Mouse (Mus musculus) limb, embryonic 14.5 days (tissue): ENCODE measurements around the gene Cdk17. TPM values are rescaled to one million over a fixed set of nuclear protein-coding genes. Genes with fewer than 3 reads are reported as not detected.

Source experiments
- ATAC-seq: fragments of 200-750 bp; cut with Nextera tagmentation; 2 replicates; pipeline ENCODE4 v1.8.0; 2017; ENCODE audit warnings: low read depth, moderate number of reproducible peaks, moderate TSS enrichment; ENCODE audit not compliant: low FRiP score
- DNase-seq: peaks from one replicate; pipeline ENCODE4 v3.0.0-alpha.2; 2015; ENCODE audit warnings: low spot score
- H3K27ac ChIP-seq: fragments of 300-500 bp; sonication (generic); replicated peaks from 2 replicates; pipeline ENCODE4 v1.5.1; 2014; ENCODE audit warnings: low read depth, mild to moderate bottlenecking, low read length, moderate library complexity, mixed read lengths
- H3K27me3 ChIP-seq: fragments of 300-500 bp; sonication (generic); 2 replicates; pipeline ENCODE4 v1.6.1; 2014; ENCODE audit warnings: low read length, mixed read lengths; ENCODE audit not compliant: control insufficient read depth, insufficient read depth
- H3K36me3 ChIP-seq: fragments of 300-500 bp; sonication (generic); 2 replicates; pipeline ENCODE4 v1.6.1; 2014; ENCODE audit warnings: mild to moderate bottlenecking, low read length, moderate library complexity, mixed read lengths; ENCODE audit not compliant: control insufficient read depth, insufficient read depth
- H3K4me1 ChIP-seq: fragments of 300-500 bp; sonication (generic); 2 replicates; pipeline ENCODE4 v1.6.1; 2014; ENCODE audit warnings: antibody characterized with exemption, low read length, mixed read lengths; ENCODE audit not compliant: control insufficient read depth, insufficient read depth
- H3K4me2 ChIP-seq: fragments of 300-500 bp; sonication (generic); replicated peaks from 2 replicates; pipeline ENCODE4 v1.6.1; 2014; ENCODE audit warnings: low read depth, mild to moderate bottlenecking, low read length, moderate library complexity; ENCODE audit not compliant: severe bottlenecking
- H3K4me3 ChIP-seq: fragments of 300-500 bp; sonication (generic); replicated peaks from 2 replicates; pipeline ENCODE4 v1.5.1; 2014; ENCODE audit warnings: low read length
- H3K9ac ChIP-seq: fragments of 300-500 bp; sonication (generic); 2 replicates; pipeline ENCODE4 v1.6.1; 2014; ENCODE audit warnings: mild to moderate bottlenecking, low read depth, low read length, moderate library complexity; ENCODE audit not compliant: severe bottlenecking
- H3K9me3 ChIP-seq: fragments of 300-500 bp; sonication (generic); 2 replicates; pipeline ENCODE4 v1.6.1; 2016; ENCODE audit warnings: low read length; ENCODE audit not compliant: control insufficient read depth
- POLR2A ChIP-seq: fragments of 200-500 bp; IDR thresholded peaks from 2 replicates; pipeline ENCODE4 v1.8.0; 2012; ENCODE audit warnings: inconsistent platforms, mild to moderate bottlenecking, moderate library complexity, borderline replicate concordance; ENCODE audit not compliant: insufficient read depth, insufficient read length; ENCODE audit errors: extremely low read depth
- WGBS: fragments of 180-500 bp; shearing (Covaris S2); extraction: QIAGEN DNeasy Blood & Tissue Kit; methylation state at CpG from one replicate; pipeline ENCODE4 v1.1.7; 2014; 5-methylcytosine and 5-hydroxymethylcytosine counted together
- polyA plus RNA-seq, 2 experiments: library from polyadenylated mRNA; depleted of rRNA in 1 of 2; stranded (reverse) in 1 of 2; unstranded in 1 of 2; fragments of >200 nt; fragmentation: Nextera tagmentation in 1 of 2; extraction: Ambion mirVana in 1 of 2; gene quantifications; 2 replicates each; pipeline versions ENCODE4 v1.2.1 to v1.2.3; 2012 to 2014

Cdk17 gene
- polyA plus RNA-seq, 2 experiments: 24.7 to 25.9 TPM

DNA sequence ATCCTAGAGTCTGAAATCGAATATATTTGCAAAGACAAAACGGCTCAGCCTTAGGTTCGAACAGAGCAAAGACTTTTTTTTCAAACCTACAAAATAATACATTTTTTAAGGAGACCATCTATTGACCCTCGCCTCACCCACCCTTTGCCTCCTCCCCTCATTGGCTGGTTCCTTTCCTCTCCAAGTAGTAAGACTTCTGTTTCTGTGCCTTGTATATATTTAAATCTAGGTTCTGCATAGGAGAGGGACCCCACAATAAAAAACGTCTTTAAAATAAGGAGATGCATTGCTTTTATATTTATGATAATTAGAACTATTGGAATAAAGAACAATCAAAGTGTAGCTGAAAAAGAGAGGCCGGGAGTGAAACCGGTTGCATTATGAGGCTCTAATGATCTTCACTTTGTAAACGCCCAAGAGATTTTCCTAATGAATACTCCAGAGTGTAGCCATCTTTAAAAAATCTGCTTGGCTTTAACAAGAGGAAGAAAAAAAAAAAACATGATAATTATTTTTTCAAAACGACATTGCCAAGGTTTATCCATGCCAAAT lies 30.7 kb upstream of the Cdk17 start:
- WGBS: 75% methylated on average over 9 of the region's 9 CpGs
- ATAC-seq: no peak
- H3K9ac ChIP-seq: no peak overlapping the region

DNA sequence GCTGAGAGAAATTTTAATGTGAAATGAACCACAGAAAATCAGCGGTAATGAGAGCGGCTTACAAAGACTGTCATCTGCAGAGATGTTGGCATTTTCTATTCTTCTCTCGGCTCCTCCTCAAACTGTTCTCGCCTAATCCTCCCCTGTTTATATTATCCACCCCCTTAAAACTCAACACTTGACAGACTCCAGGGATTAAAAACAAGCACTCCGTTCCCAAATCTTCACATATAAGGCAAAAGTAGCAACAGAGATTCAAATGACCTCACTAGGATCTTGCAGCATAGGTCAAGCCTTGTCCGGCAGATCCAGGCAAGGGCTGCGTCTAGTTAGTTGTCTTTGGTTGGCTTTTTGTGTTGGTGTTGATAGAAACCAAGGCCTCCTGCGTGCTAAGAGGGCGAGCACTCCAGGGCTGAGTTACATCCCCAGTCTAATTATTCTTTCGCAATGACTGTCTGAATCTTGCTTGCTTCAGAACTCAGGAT lies 30.2 kb upstream of the Cdk17 start:
- 86% methylated on average over 10 of the region's 10 CpGs for WGBS
- ATAC-seq (no peak), DNase-seq (no peak)
- H3K9ac ChIP-seq: no peak overlapping the region
- TF ChIP-seq POLR2A: no peak
- H3K9me3 ChIP-seq: no peaks in the 10 kb centered on the region
- no peak overlapping the region for H3K4me3 ChIP-seq
- H3K27me3 ChIP-seq: no peaks in the 10 kb centered on the region
- H3K4me1 ChIP-seq: no peaks in the 10 kb centered on the region
- H3K27ac ChIP-seq: no peak overlapping the region
- no peak overlapping the region for H3K4me2 ChIP-seq
- no peaks in the 10 kb centered on the region for H3K36me3 ChIP-seq

More for the DNA sequence above, 30.7 kb upstream of the Cdk17 start:
- Histone ChIP-seq H3K27ac (no peak overlapping the region), H3K4me1 (no peaks in the 10 kb centered on the region), H3K27me3 (no peaks in the 10 kb centered on the region), H3K36me3 (no peaks in the 10 kb centered on the region), H3K4me2 (no peak overlapping the region), H3K9me3 (no peaks in the 10 kb centered on the region), H3K4me3 (no peak overlapping the region)
- TF ChIP-seq POLR2A: no peak
- no peak for DNase-seq

GRCm38 (mm10) chr10:93131865-93132566 lies 28.7 kb upstream of the Cdk17 start:
- 94% methylated on average over 9 of the region's 9 CpGs for WGBS
- Histone ChIP-seq H3K4me2 (no peak overlapping the region), H3K27me3 (no peaks in the 10 kb centered on the region), H3K27ac (no peak overlapping the region), H3K4me3 (no peak overlapping the region), H3K9ac (no peak overlapping the region), H3K9me3 (no peaks in the 10 kb centered on the region), H3K36me3 (no peaks in the 10 kb centered on the region), H3K4me1 (no peaks in the 10 kb centered on the region)
- no peak for DNase-seq
- no peak for ATAC-seq
- TF ChIP-seq POLR2A: no peak

DNA sequence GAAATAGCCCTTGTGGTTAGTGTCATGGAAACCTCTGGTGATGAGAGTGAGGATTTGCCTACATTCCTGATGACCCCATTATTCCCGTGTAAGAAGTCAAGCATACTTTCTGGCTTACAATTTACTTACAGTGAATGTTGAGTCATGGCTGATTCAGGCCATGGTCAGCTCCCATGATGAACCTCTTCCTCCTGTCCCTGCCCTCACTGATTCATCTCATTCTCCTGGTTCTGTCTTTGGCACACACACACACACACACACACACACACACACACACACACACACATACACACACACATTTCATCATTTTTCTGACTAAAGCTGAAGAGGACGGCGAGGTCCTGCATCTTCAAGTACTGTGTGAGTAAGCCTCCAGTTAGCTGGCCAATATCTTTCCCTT lies 21.9 kb upstream of the Cdk17 start:
- WGBS: 83% methylated on average over 3 of the region's 3 CpGs
- H3K27ac ChIP-seq: no peak overlapping the region
- H3K9me3 ChIP-seq: no peaks in the 10 kb centered on the region
- no peak for TF ChIP-seq POLR2A
- H3K9ac ChIP-seq: no peak overlapping the region
- no peaks in the 10 kb centered on the region for H3K27me3 ChIP-seq
- DNase-seq (no peak), ATAC-seq (no peak)
- H3K36me3 ChIP-seq: no peaks in the 10 kb centered on the region
- H3K4me3 ChIP-seq: no peak overlapping the region
- no peaks in the 10 kb centered on the region for H3K4me1 ChIP-seq
- H3K4me2 ChIP-seq: no peak overlapping the region

DNA sequence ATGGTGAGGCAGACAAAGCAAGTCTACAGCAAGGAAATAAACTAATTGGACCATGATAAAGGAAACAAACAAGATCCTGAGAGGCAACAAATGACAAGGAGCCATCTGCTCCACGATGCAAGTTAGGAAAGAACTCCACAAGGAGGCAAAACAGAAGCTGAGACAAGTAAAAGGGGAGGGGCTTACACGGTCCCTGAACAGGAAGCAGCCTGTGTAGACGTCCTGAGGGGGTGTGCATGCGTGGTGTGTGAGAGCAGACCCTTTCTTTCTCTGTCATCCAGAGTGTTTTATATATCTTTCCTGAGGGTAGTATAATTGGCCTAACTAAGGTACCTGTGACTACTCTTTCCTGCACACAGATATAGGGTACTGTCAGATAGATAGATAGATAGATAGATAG lies 19.9 kb upstream of the Cdk17 start:
- 68% methylated on average over 4 of the region's 4 CpGs for WGBS
- Histone ChIP-seq H3K9ac (no peak overlapping the region), H3K9me3 (no peaks in the 10 kb centered on the region), H3K27me3 (no peaks in the 10 kb centered on the region), H3K36me3 (no peaks in the 10 kb centered on the region), H3K27ac (no peak overlapping the region), H3K4me3 (no peak overlapping the region), H3K4me1 (no peaks in the 10 kb centered on the region), H3K4me2 (no peak overlapping the region)
- ATAC-seq: no peak
- no peak for TF ChIP-seq POLR2A
- DNase-seq: no peak
